Mouse (Mus musculus) ES-CJ7 (cell line): ENCODE results near the gene Clcf1.
"Not testable (repeated sequence)": the region's sequence is repeated elsewhere in the genome, so short reads cannot be mapped to it uniquely, and the experiment has no call there.

Experiments used
- DNase-seq: peaks from one replicate; pipeline ENCODE4 v3.0.0; 2011; ENCODE audit warnings: low read depth, low spot score

Clcf1 gene

DNA sequence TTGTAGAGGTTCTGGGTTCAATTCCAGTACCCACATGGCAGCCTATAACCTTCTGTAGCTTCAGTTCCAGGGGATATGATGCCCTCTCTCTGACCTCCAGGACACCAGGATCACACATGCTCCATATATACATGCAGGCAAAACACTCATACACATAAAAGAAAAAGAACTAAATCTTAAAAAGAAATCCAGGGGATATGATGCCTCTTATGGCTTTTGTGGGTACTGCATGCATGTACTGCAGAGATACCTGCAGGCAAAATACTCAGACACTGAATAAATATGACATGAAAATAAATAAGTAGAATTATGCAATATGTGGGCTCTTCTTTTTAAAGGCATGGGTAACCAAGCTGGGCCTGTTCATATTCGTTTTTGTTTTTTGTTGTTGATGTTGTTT lies 33.0 kb downstream of the Clcf1 start:
- no peak for DNase-seq

DNA sequence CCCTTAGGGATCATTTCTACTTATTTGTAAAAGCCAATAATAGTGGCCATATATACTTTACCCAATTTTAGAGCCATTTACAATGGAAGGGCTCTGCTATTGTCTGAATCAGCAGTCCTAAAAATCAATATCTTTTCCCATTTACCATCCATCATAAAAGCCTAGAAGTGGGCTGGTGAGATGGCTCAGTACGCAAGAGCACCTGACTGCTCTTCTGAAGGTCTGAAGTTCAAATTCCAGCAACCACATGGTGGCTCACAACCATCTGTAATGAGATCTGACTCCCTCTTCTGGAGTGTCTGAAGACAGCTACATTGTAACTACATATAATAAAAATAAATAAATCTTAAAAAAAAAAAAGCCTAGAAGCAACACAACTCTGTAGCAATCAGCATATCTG lies 34.6 kb downstream of the Clcf1 start:
- DNase-seq, result not testable (repeated sequence)

DNA sequence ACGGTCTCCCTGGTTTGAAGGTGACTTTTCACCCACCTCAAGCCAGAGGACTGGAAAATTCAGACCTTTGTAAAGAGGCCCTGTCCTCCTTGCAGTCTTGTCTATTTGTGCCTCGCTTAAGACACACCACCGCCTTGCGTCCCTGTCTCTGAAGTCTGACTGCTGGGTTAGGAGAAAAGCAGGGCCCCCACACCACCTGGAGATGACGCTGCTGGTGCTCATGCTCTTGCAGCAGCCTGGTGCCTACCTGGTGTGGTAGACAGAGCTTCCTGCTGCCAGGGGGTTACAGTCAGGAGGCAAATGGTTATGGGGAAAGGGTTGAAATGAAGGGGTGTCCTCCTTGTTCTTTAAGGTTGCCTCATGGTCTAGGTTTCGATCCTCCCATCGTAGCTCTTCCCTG lies 40.2 kb downstream of the Clcf1 start:
- DNase-seq, result no peak

DNA sequence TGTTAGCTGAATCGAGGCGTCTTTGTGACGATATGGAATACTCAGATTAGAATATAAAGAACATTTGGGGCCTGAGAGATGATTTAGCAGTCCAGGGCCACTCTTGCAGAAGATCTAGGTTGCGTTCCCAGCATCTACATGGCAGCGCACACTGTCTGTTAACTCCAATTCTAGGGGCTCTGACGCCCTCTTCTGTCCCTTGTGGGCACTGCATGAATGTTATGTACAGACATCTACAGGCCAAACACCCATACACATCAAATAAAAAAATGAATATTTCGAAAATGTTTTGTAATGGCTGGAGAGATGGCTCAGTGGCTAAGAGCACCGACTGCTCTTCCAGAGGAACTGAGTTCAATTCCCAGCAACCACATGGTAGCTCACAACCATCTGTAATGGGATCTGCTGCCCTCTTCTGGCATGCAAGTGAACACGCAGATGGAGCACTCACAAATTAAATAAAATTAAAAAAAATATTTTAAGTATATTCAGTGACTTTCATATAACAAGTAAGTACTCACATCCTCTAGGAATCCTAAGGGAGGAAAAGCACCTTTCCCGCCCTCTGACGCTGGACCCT lies 41.6 kb downstream of the Clcf1 start:
- DNase-seq, result peak; percentile 68

DNA sequence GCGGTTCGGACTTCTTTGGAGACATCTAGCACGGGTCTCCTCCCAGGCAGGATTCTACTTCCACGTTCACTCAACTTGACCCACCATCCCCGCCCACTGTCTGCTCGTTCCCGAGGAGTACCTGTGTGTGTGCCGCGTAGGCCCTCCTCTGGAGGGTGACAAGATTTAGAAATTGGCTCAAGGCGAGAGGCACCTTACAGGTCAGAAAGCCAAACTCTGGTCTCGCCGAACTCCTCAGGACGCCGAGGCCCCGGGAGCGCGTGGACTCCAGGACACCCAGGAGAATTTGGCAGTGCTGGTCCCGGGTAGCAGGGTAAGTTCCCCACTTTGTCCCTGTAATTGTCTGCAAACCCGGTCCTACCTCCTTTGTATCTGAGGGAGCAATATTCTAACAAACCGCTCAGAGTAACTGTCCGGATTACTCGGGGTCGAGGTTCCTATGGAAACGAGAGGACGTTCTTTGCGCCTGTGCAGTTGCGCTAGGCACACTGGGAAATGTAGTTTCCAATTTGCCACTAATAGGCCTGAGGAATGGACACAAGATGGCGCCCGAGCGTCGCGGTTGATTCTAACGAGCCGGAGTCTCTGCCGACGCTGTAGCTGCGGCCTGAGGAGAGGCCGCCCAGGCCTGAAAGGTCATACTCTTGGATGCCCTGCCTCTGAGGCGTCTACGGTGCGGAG lies 43.3 kb downstream of the Clcf1 start:
- peak; percentile 96 for DNase-seq

DNA sequence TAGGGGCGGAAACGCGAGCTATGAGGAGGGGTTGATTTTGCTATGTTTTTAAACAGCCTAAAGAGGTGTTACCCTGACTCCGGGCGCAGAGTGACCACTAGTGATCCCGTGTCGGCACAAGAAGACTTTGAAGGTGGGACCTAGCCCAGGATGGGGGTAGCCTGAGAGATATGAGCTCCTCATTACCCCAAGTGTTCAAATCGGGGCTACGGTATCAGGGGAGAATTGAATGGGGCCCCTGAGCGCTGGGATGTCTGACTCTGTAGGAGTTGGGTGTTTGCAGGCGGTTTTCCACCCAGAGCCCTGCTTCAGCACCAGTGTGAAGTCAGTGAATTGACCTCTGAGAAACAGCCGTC lies 43.8 kb downstream of the Clcf1 start:
- DNase-seq, result no peak

DNA sequence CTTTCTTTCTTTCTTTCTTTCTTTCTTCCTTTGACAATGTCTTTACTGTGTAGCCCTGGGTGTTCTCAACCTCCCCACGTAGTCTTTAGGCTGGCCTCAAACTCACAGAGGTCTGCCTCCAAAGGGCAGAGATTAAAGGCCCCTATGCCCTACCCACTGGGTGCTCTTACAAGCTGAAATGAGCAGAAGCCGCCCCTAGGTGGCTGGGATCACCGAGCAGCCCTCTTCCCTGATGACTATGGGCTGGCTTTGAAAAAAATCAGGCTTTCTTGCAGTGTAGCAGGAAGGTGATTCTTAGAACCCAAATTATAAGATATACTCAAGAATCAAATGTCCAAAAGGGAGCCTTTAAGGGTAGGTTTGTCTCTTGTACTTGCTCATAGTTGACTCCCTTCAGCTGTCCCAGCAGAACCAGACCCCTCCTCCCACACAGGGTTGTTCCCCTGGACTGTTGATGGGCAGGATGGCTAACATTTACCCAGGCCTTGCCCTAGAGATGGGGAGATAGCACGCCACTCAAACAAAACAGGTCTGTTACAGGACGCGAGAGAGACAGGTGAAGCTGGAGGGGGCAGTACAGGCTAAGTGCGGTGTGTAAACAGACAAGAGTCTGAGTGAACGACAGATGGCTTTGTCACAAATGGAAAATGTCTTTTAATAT lies 47.1 kb downstream of the Clcf1 start:
- no peak for DNase-seq

DNA sequence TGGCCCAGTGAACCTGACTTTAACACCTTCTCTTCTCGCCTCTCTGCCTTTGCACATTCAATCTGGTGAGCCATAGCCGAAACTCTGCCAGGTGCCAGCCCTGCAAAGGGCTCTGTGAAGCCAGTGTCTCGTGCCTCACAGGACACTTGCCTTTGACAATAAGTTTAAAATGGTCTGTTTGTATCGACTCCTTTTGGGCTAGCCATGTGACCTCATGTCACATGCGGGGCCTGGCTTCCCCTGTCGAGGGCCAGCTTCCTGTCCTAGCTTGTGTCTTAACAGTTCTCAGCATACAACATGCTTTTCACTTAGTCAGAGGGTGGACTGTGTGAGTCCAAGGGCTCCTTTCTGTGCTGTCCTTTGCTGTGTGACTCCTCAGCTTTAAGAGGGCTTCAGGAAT lies 48.7 kb downstream of the Clcf1 start:
- no peak for DNase-seq

DNA sequence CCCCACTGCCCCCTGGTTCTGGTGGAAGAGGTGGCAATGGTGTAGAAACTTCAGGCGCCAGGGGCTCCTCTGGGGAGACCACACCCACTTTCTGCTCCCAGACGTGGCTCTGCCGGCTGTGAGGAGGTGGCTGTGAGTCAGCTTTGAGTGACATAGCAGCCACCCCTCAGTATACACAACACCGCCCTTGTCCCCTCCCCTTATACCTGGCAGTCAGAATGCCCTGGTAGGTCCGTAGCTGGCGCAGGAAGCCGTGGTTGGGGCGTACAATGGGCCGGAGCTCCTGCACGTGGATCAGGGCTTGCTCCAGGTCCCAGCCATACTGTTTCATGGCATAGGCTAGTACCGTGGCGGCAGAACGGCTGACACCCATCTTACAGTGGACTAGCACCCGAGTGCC lies 49.7 kb downstream of the Clcf1 start:
- no peak for DNase-seq

DNA sequence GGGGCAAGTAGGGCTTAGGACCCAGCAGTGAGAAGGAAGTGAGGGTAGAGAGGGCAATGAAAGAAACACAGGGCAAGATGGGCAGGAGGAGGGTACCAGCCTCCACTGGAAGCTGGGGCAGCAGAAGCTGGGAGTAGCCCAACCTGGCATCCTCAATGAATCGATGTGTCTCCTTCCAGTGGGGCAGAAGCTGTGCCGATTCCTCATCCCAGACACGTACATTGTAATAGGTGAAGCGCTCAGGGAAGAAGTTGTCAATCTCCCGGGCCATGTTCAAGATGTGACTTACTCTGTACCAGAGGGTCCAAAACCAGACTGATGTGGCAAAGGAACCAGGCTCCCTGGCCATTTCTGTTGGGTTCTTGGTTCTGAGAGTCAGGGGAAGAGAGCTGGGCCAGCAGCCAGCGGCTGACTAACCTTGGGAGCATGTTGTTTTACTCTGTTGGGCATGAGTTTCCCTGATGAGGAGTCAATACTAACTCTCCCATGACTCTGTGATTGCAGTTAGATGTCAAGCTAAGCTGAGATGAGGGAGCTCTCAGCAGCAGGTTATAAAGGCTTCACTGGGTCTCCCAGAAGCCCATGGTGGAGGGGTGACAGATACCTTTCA lies 50.2 kb downstream of the Clcf1 start:
- DNase-seq, result no peak

DNA sequence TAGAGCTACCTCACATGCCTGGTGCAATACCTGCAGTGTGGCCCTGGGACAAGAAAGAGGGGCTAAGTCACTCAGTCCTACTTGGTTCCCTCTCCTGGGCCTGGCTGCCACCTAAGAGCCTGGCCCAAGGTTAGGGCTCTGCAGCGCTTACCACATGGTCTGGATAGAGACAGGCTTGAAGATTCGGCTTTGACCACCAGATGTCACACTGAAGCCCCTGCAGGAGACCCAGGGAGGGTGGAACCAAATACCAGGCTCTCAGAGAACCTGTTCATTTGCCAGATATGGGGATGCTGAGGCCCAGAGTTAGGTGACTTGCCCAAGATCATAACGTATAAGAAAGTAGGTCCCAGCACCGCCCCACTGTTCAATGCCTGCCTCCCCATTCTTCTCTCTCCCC lies 51.9 kb downstream of the Clcf1 start:
- peak; percentile 43 for DNase-seq

DNA sequence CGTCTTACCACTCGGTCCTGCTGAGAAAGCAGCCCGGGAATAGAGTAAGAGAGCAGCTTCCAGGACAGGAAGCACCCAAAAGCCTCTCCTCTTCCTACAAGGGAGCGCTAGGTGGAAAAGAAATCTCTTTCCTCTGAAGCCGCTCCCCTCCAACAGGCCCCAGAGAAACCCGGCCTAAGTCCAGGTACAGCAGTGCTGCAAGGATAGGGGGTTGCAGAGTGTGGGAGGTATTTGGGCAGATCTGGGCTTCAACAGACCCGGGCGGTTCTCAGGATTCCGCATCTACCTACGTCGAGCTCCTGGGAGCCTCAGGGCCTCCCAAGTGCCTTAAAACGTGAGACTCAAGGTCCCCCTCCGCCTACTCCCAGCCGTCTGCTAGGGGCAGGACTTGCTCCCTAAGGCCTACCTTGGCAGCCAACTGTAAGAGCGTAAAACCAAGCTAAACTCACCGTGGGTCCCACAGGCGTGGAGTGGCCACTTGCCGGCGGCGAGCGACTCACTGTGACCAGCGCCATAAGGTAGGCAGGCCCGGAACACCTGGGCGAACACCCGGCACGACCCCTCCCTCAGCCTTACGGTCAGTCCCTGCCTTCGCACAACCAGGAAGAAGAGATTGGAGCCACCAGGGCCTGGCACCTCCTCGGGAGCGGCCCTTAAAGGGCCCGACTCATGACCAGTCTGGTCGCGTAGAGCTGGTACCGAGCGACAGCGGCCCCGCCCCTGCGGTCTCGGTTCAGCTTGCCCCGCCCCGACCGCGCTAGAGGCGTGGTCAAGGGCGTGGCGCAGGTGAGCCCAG lies 54.7 kb downstream of the Clcf1 start, which contains the start of gene Ssh3:
TSS of gene Ssh3 (minus strand) at position 615 of the 796 bp plus-strand sequence.
- peak; percentile 34 for DNase-seq

DNA sequence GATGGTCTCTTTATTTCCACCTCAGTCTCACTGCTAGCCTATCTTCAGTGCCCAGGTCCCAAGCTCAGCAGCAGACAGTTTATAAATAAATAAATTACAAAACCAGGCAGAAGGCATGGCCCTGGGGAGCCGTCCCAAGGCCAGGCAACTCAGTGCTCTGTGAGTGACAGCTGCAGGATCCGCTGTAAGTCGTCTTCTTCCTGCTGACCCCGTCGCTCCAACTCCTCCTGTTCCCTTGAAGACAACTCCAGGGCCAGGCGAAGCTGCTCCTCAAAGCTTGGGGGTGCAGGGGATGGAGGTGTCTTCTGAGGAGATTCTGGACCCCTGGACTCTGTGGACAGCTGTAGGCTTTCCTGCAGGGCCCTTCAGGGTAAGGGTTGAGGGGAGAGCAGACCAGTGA lies 56.1 kb downstream of the Clcf1 start:
- no peak for DNase-seq

DNA sequence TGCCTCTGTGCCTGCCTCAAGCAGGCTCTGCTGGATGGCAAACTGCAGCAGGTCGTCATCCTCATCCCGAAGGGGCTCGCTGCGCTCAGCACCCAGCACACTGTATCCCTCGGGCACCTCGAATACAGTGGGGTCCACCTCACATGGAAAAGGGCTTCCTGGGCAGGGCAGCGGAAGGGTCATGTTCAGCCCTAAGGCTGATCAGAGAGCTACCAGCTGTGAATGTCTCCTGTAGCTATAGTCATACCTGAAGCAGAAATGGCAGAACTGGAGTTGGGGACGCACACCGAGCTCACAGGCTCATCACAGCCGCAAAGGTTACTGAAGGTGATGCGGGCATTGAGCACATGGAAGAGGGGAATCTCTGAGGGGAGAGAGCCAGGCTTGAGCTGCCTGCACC lies 56.9 kb downstream of the Clcf1 start:
- no peak for DNase-seq
